Mouse (Mus musculus): ENCODE measurements at regions not wholly inside any gene's neighbourhood (a gene's known extent, or its start where the extent isn't known, plus 50 kb on each side); places are given as distances from the start of the nearest gene placed in this dataset.
A peak's percentile ranks its signal among the peaks of the same experiment; 100 is the strongest.

GRCm38 (mm10) chr12:74523988-74524387 is 207.8 kb upstream of the Gm11042 start:
- no peak for DNase-seq (ENCODE audit: inconsistent ontology term)

- DNase-seq (ENCODE audit: inconsistent ontology term): no peak
These were observed 201.8 kb upstream of the Gm11042 start for GRCm38 (mm10) chr12:74518032-74518431.

- DNase-seq (ENCODE audit: inconsistent ontology term): peak; percentile 74
These were observed 200.3 kb upstream of the Gm11042 start for GRCm38 (mm10) chr12:74516527-74516926.

GRCm38 (mm10) chr12:74502791-74503190 is 186.6 kb upstream of the Gm11042 start:
- no peak for DNase-seq (ENCODE audit: inconsistent ontology term)

- DNase-seq (ENCODE audit: inconsistent ontology term): peak; percentile 78
These were observed 161.4 kb upstream of the Gm11042 start for GRCm38 (mm10) chr12:74477619-74478018.

- no peak for DNase-seq (ENCODE audit: inconsistent ontology term)
These were observed 158.5 kb upstream of the Gm11042 start for GRCm38 (mm10) chr12:74474741-74475140.

- no peak for DNase-seq (ENCODE audit: inconsistent ontology term)
These were observed 142.3 kb upstream of the Gm11042 start for GRCm38 (mm10) chr12:74458521-74458920.

DNA sequence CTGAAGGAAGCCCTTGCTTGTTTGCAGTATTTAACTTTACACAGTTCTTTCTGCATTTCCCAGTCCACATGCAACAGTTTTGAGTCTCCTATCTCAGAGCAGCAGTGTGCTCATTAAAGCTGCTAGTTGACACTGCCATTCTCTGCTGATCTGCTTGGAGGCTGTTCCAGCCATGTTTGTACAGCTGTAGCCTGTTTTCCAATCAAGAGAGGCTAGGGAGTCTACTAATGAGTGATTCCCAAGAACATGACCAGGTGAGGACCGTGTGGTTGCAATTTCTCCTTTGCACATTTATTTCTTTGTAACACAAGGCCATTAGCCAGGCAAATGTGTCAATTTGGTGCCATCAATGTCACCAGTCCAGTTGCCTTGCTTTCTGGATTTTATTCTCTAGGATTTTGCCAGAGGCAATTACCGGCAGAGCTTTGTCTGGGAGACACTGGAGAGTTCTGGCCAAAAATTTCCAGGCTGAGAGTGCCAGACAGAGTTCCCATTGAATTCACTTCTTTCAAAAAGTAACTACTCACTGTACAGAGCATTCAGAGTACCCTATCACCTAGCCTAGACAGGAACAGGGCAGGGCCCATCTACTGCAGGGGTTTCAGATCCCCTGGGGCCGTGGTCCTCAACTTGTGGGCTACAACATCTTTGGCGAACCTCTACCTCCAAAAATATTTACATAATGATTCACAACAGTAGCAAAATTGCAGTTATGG is 136.3 kb upstream of the Gm11042 start:
- peak; percentile 73 for DNase-seq (ENCODE audit: inconsistent ontology term)

- no peak for DNase-seq (ENCODE audit: inconsistent ontology term)
These were observed 132.1 kb upstream of the Gm11042 start for GRCm38 (mm10) chr12:74448248-74448647.

- no peak for DNase-seq (ENCODE audit: inconsistent ontology term)
These were observed 118.7 kb upstream of the Gm11042 start for GRCm38 (mm10) chr12:74434874-74435273.

- no peak for DNase-seq (ENCODE audit: inconsistent ontology term)
These were observed 98.5 kb upstream of the Gm11042 start for GRCm38 (mm10) chr12:74414738-74415137.

- no peak for DNase-seq (ENCODE audit: inconsistent ontology term)
These were observed 94.3 kb upstream of the Gm11042 start for GRCm38 (mm10) chr12:74410511-74410910.

DNA sequence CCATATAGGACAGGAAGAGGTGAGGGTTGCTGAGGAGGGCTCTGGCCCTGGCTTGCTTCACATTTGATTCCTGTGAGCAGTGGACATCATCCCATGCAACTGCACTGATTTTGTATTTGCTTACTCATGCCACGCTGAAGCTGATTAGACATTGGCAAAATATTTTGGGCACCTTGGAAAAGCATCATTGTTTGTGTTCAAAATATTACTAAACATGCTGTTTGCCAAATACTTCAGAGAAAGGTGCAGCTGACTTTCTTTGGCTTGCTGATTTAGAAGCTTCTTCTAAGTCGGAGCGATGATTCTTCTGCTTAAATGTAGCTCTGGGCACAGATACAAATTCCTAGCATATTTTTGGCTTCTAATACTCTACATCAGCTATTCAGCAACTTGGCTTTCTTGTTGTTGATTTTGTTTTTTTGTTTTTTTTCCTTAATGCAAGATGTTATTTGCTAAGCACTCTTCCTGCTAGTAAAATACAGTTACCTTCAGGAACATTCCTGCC is 91.4 kb upstream of the Gm11042 start:
- peak; percentile 91 for DNase-seq (ENCODE audit: inconsistent ontology term)

DNA sequence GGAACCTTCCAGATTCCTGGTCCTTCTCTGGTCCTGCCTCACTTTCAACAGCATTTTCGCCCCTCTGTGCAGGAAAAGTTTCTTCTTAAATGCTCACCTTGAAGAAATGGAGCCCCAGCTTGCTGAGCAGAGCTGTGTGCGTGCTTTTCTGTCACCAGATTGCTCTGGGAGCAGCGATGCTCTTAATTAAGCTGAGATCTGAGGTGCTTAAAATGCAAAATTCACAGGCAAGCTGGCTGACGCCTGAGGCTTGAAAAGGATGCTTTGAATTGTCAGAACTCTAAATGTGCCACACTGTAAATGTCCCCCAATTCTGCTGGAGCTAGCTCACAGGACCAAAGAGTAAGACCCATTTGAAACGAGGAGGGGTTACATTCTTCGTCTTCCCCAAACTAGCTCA is 73.6 kb upstream of the Gm11042 start:
- no peak for DNase-seq (ENCODE audit: inconsistent ontology term)

All from Muller cell, postnatal 12 days (primary cell).